Mouse (Mus musculus) lung, postnatal 0 days (tissue): Measurements from ENCODE around the gene Fcgbp.

ENCODE experiments used
- CTCF ChIP-seq: IDR thresholded peaks from 2 replicates; pipeline ENCODE4 v1.5.1; 2016; ENCODE audit warnings: antibody characterized with exemption, mild to moderate bottlenecking
- EP300 ChIP-seq: IDR thresholded peaks from 2 replicates; pipeline ENCODE4 v1.6.1; 2016; ENCODE audit warnings: antibody characterized with exemption, mild to moderate bottlenecking, control low read depth

GRCm38 (mm10) chr7:28093541-28093940 lies 22.5 kb downstream of the Fcgbp start:
- no peak for TF ChIP-seq CTCF
- no peak for TF ChIP-seq EP300
